Mouse (Mus musculus) embryo, embryonic 11.5 days (tissue): ENCODE data around the gene Nudt16l1.

ENCODE experiments used
- DNase-seq: peaks from one replicate; pipeline ENCODE4 v3.0.0-alpha.2; 2012; ENCODE audit warnings: low read depth, low spot score

Nudt16l1 gene

GRCm38 (mm10) chr16:4938461-4938860, at the start of gene Nudt16l1:
Nudt16l1 (plus strand) TSS chr16:4938761.
- DNase-seq, result no peak

- no peak for DNase-seq
Observed at GRCm38 (mm10) chr16:4890201-4890709, 48.3 kb upstream of the Nudt16l1 start.

GRCm38 (mm10) chr16:4892171-4892570, 46.4 kb upstream of the Nudt16l1 start:
- DNase-seq, result no peak

- DNase-seq, result no peak
Observed at GRCm38 (mm10) chr16:4894201-4894908, 44.2 kb upstream of the Nudt16l1 start.

- DNase-seq, result no peak
Observed at GRCm38 (mm10) chr16:4896249-4897027, 42.1 kb upstream of the Nudt16l1 start.

- DNase-seq, result no peak
Observed at GRCm38 (mm10) chr16:4897146-4897730, 41.3 kb upstream of the Nudt16l1 start.

GRCm38 (mm10) chr16:4898881-4899280, 39.7 kb upstream of the Nudt16l1 start:
- DNase-seq, result no peak

- DNase-seq, result no peak
Observed at GRCm38 (mm10) chr16:4899711-4900110, 38.9 kb upstream of the Nudt16l1 start.

- no peak for DNase-seq
Observed at GRCm38 (mm10) chr16:4901167-4901566, 37.4 kb upstream of the Nudt16l1 start.

- no peak for DNase-seq
Observed at GRCm38 (mm10) chr16:4902390-4902789, 36.2 kb upstream of the Nudt16l1 start.

- DNase-seq, result no peak
Observed at GRCm38 (mm10) chr16:4903491-4904102, 35.0 kb upstream of the Nudt16l1 start.

- DNase-seq, result no peak
Observed at GRCm38 (mm10) chr16:4904878-4905277, 33.7 kb upstream of the Nudt16l1 start.

- DNase-seq, result no peak
Observed at GRCm38 (mm10) chr16:4905591-4905990, 33.0 kb upstream of the Nudt16l1 start.

GRCm38 (mm10) chr16:4906559-4906958, 32.0 kb upstream of the Nudt16l1 start:
- no peak for DNase-seq

GRCm38 (mm10) chr16:4907386-4907785, 31.2 kb upstream of the Nudt16l1 start:
- no peak for DNase-seq

- DNase-seq, result no peak
Observed at GRCm38 (mm10) chr16:4907972-4908371, 30.6 kb upstream of the Nudt16l1 start.

GRCm38 (mm10) chr16:4909745-4910144, 28.8 kb upstream of the Nudt16l1 start:
- no peak for DNase-seq

GRCm38 (mm10) chr16:4910758-4911157, 27.8 kb upstream of the Nudt16l1 start:
- no peak for DNase-seq

- no peak for DNase-seq
Observed at GRCm38 (mm10) chr16:4912074-4912648, 26.4 kb upstream of the Nudt16l1 start.

- no peak for DNase-seq
Observed at GRCm38 (mm10) chr16:4912907-4913782, 25.4 kb upstream of the Nudt16l1 start.
